Comparison of ENCODE assay signal across 14 mouse cellular contexts in genomic region chr10:4116653-4117052, GRCm38 (mm10).
A peak's percentile ranks its signal among the peaks of the same experiment; 100 is the strongest.
DNase-seq lines count a peak whose midpoint lies in the region; ATAC-seq and TF ChIP-seq lines count a peak whose summit lies in the region.
"Had no signal": no experiment of that assay in that cellular context is flagged by ENCODE, and none has a peak within 500 bp of the region (broad histone marks: within the 10 kb centered on the region; RNA-seq: fewer than 3 reads in every experiment).

No protein-coding gene starts in this region.

- no peak overlapping the region for H3K4me2 ChIP-seq in heart, embryonic 15.5 days
- H3K4me2 ChIP-seq in lung, embryonic 14.5 days = peak overlapping the region; percentile 41
- peak overlapping the region; percentile 28; the same call in 1 of the 2 replicates for H3K4me2 ChIP-seq in intestine, embryonic 15.5 days (replicated peaks)
- H3K4me2 ChIP-seq in stomach, embryonic 16.5 days (ENCODE audit: low read depth, low read length) = peak overlapping the region; percentile 33

- peaks cover 27% of the 10 kb centered on the region for H3K4me1 ChIP-seq in heart, embryonic 15.5 days (replicated peaks)
- H3K4me1 ChIP-seq in heart, adult 2 months (ENCODE audit: control insufficient read depth, insufficient read depth, low read length) = peaks cover 18% of the 10 kb centered on the region
- peaks cover 30% of the 10 kb centered on the region for H3K4me1 ChIP-seq in lung, embryonic 14.5 days (ENCODE audit: insufficient read depth)
- H3K4me1 ChIP-seq in intestine, embryonic 15.5 days (replicated peaks) = peaks cover 21% of the 10 kb centered on the region
- peaks cover 45% of the 10 kb centered on the region for H3K4me1 ChIP-seq in stomach, embryonic 16.5 days (ENCODE audit: control insufficient read depth, insufficient read depth, low read length)

- TF ChIP-seq POLR2A in heart, adult 2 months (IDR thresholded peaks at IDR 0.05; ENCODE audit: insufficient read depth, low read depth, low read length) = no peak

- TF ChIP-seq EP300 in heart, adult 2 months (IDR thresholded peaks at IDR 0.05; ENCODE audit: insufficient read depth, low read depth, low read length) = no peak

- TF ChIP-seq CTCF in heart, adult 2 months (IDR thresholded peaks at IDR 0.05) = no peak
- no peak for TF ChIP-seq CTCF in lung, embryonic 14.5 days (IDR thresholded peaks at IDR 0.05; ENCODE audit: low read depth)

- intact Hi-C loops in heart, adult 2 months (cut with DNase I) = no loop called here

- no peak for DNase-seq in heart, adult 2 months
- DNase-seq in lung, embryonic 14.5 days = peak; percentile 71
- DNase-seq in lung, postnatal 14 days = no peak
- DNase-seq in MN1 (ENCODE audit: low spot score) = no peak
- DNase-seq: cerebellum, postnatal 10 days; gastrocnemius, postnatal 25 days; kidney, adult 9 months; lung, adult 2 months had no signal

- H3K36me3 ChIP-seq in heart, embryonic 15.5 days = no peaks in the 10 kb centered on the region
- peaks cover 7% of the 10 kb centered on the region for H3K36me3 ChIP-seq in heart, adult 2 months (ENCODE audit: control insufficient read depth, insufficient read depth, low read length)
- no peaks in the 10 kb centered on the region for H3K36me3 ChIP-seq in lung, embryonic 14.5 days (ENCODE audit: insufficient read depth)
- no peaks in the 10 kb centered on the region for H3K36me3 ChIP-seq in intestine, embryonic 15.5 days
- no peaks in the 10 kb centered on the region for H3K36me3 ChIP-seq in stomach, embryonic 16.5 days (ENCODE audit: control insufficient read depth, insufficient read depth, low read length)

- H3K79me2 ChIP-seq in heart, adult 2 months (replicated peaks; ENCODE audit: control insufficient read depth, insufficient read depth, low read length) = no peaks in the 10 kb centered on the region

- no peaks in the 10 kb centered on the region for H3K27me3 ChIP-seq in heart, embryonic 15.5 days
- no peaks in the 10 kb centered on the region for H3K27me3 ChIP-seq in heart, adult 2 months (ENCODE audit: control insufficient read depth, insufficient read depth, low read length)
- no peaks in the 10 kb centered on the region for H3K27me3 ChIP-seq in lung, embryonic 14.5 days (ENCODE audit: insufficient read depth, low read length)
- no peaks in the 10 kb centered on the region for H3K27me3 ChIP-seq in intestine, embryonic 15.5 days (replicated peaks)
- H3K27me3 ChIP-seq in stomach, embryonic 16.5 days (ENCODE audit: control insufficient read depth, insufficient read depth, low read length) = no peaks in the 10 kb centered on the region

- H3K27ac ChIP-seq in heart, embryonic 15.5 days = peak overlapping the region; percentile 71
- H3K27ac ChIP-seq in heart, adult 2 months = no peak overlapping the region
- H3K27ac ChIP-seq in lung, embryonic 14.5 days (ENCODE audit: low read depth) = peak overlapping the region; percentile 89
- H3K27ac ChIP-seq in intestine, embryonic 15.5 days = peak overlapping the region; percentile 78
- H3K27ac ChIP-seq in stomach, embryonic 16.5 days (ENCODE audit: low read length) = peak overlapping the region; percentile 76

- ATAC-seq in heart, embryonic 15.5 days (replicated peaks; ENCODE audit: insufficient number of reproducible peaks, insufficient read depth, low FRiP score, low read depth) = no peak
- 0 out of 2 replicates have a peak, but pooled peaks have one; percentile 12 for ATAC-seq in lung, embryonic 14.5 days (ENCODE audit: insufficient read depth)
- peak; percentile 37 for ATAC-seq in intestine, embryonic 15.5 days
- ATAC-seq in stomach, embryonic 16.5 days (ENCODE audit: insufficient read depth, low FRiP score) = peak; percentile 15; the same call in 1 of the 2 replicates
- ATAC-seq: forebrain, embryonic 14.5 days; hindbrain, embryonic 16.5 days had no signal

- H3K4me3 ChIP-seq in heart, embryonic 15.5 days = no peak overlapping the region
- H3K4me3 ChIP-seq in heart, adult 2 months = no peak overlapping the region
- no peak overlapping the region for H3K4me3 ChIP-seq in lung, embryonic 14.5 days (ENCODE audit: low read depth, low read length)
- H3K4me3 ChIP-seq in intestine, embryonic 15.5 days (replicated peaks) = no peak overlapping the region
- H3K4me3 ChIP-seq in stomach, embryonic 16.5 days (replicated peaks; ENCODE audit: low read length) = no peak overlapping the region
- H3K4me3 ChIP-seq: erythroblast, embryonic 14.5 days had no signal

- no peak overlapping the region for H3K9ac ChIP-seq in heart, embryonic 15.5 days
- no peak overlapping the region for H3K9ac ChIP-seq in heart, adult 2 months (ENCODE audit: low read depth, low read length)
- H3K9ac ChIP-seq in lung, embryonic 14.5 days = no peak overlapping the region
- H3K9ac ChIP-seq in intestine, embryonic 15.5 days = no peak overlapping the region
- H3K9ac ChIP-seq in stomach, embryonic 16.5 days (ENCODE audit: low read length) = no peak overlapping the region; the same call in 1 of the 2 replicates

- H3K9me3 ChIP-seq in heart, embryonic 15.5 days (replicated peaks) = no peaks in the 10 kb centered on the region
- H3K9me3 ChIP-seq in lung, embryonic 14.5 days (ENCODE audit: low read depth, low read length) = no peaks in the 10 kb centered on the region
- H3K9me3 ChIP-seq in intestine, embryonic 15.5 days = no peaks in the 10 kb centered on the region
- no peaks in the 10 kb centered on the region for H3K9me3 ChIP-seq in stomach, embryonic 16.5 days (replicated peaks; ENCODE audit: control insufficient read depth, low read length)
